Mouse (Mus musculus) kidney, adult 8-10 months (tissue): ENCODE results near the gene Ccdc57.
"Not testable (repeated sequence)": the region's sequence is repeated elsewhere in the genome, so short reads cannot be mapped to it uniquely, and the experiment has no call there.

Source experiments
- DNase-seq, 2 experiments: peaks; one replicate each; pipeline ENCODE4 v3.0.0; 2022

The Ccdc57 gene

GRCm38 (mm10) chr11:120850331-120851030 is 82.2 kb downstream of the Ccdc57 start:
- DNase-seq, result no peak

GRCm38 (mm10) chr11:120846725-120847475 is 85.8 kb downstream of the Ccdc57 start:
- no peak for DNase-seq

GRCm38 (mm10) chr11:120844329-120844728 is 88.3 kb downstream of the Ccdc57 start:
- no peak for DNase-seq

- DNase-seq, result no peak
Measured at GRCm38 (mm10) chr11:120833555-120834280, 99.0 kb downstream of the Ccdc57 start.

GRCm38 (mm10) chr11:120832962-120833361 is 99.7 kb downstream of the Ccdc57 start:
- DNase-seq, result not testable (repeated sequence)

- DNase-seq, result no peak
Measured at GRCm38 (mm10) chr11:120831659-120832440, 100.8 kb downstream of the Ccdc57 start.

- DNase-seq, result peak; percentile 50 to 61
Measured at GRCm38 (mm10) chr11:120830686-120831085, 102.0 kb downstream of the Ccdc57 start.

GRCm38 (mm10) chr11:120829757-120830532 is 102.7 kb downstream of the Ccdc57 start:
- DNase-seq, result no peak

GRCm38 (mm10) chr11:120828416-120828815 is 104.3 kb downstream of the Ccdc57 start:
- no peak for DNase-seq

GRCm38 (mm10) chr11:120826016-120826953 is 106.4 kb downstream of the Ccdc57 start:
- DNase-seq, result no peak

GRCm38 (mm10) chr11:120825289-120825863 is 107.3 kb downstream of the Ccdc57 start:
- no peak for DNase-seq

GRCm38 (mm10) chr11:120824787-120825288 is 107.8 kb downstream of the Ccdc57 start:
- no peak for DNase-seq

GRCm38 (mm10) chr11:120823956-120824786 is 108.5 kb downstream of the Ccdc57 start, which contains the start of gene Fasn:
TSS of gene Fasn (minus strand) at chr11:120824547.
- DNase-seq, result peak; percentile 93

GRCm38 (mm10) chr11:120823551-120823947 is 109.1 kb downstream of the Ccdc57 start:
- DNase-seq, result peak in 1 of 2 experiments; percentile 43

GRCm38 (mm10) chr11:120822831-120823550 is 109.7 kb downstream of the Ccdc57 start:
- peak in 1 of 2 experiments; percentile 19 for DNase-seq

- no peak for DNase-seq
Measured at GRCm38 (mm10) chr11:120822321-120822720, 110.4 kb downstream of the Ccdc57 start.

- DNase-seq, result no peak
Measured at GRCm38 (mm10) chr11:120821076-120821922, 111.4 kb downstream of the Ccdc57 start.
